29 mouse cellular contexts compared by ENCODE assay signal in the genomic region with DNA sequence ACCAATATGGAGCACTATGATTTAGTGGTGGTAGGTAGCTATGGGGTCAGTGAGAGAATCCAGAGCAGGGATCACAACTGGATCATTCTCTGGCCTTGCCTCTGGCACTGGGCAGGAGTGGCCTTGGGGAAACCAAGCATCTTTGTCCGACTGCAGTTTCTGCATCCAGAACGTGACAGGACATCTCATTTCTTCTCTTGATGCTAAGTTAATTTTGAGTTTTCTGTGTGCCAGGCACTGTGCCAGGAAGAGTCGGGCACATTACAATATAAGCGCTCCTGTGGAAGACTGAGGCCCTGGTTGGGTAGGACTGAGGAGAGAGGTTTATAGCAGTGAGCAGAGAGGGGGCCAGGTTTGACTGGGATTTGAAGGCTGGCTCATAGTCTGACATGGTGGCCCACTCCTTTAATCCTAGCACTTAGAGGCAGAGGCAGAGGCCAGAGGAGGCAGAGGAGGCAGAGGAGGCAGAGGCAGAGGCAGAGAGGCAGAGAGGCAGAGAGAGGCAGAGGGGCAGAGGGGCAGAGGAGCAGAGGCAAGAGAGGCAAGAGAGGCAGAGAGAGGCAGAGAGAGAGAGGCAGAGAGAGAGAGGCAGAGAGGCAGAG. TPM values are rescaled to one million over a fixed set of nuclear protein-coding genes. Genes with fewer than 3 reads are reported as not detected.
DNase-seq lines count a peak whose midpoint lies in the region; ATAC-seq and TF ChIP-seq lines count a peak whose summit lies in the region.
"Had no signal": no experiment of that assay in that cellular context is flagged by ENCODE, and none has a peak within 500 bp of the region (broad histone marks: within the 10 kb centered on the region; RNA-seq: fewer than 3 reads in every experiment).

No protein-coding gene starts in this region.

- H3K27ac ChIP-seq in forebrain, embryonic 10.5 days = peak overlapping the region; percentile 75
- H3K27ac ChIP-seq in forebrain, postnatal 0 days (ENCODE audit: low read depth, low read length) = no peak overlapping the region
- H3K27ac ChIP-seq in hindbrain, embryonic 14.5 days = peak overlapping the region; percentile 33; the same call in 1 of the 2 replicates
- no peak overlapping the region for H3K27ac ChIP-seq in hindbrain, embryonic 11.5 days (ENCODE audit: low read depth, low read length)
- H3K27ac ChIP-seq in cerebellum, adult 2 months (ENCODE audit: insufficient read depth, low read length) = no peak overlapping the region
- H3K27ac ChIP-seq: heart, embryonic 15.5 days; kidney, embryonic 15.5 days; limb, embryonic 15.5 days had no signal

- no peak for TF ChIP-seq CTCF in forebrain, postnatal 0 days (IDR thresholded peaks at IDR 0.05; ENCODE audit: low read depth)
- TF ChIP-seq CTCF in cerebellum, adult 2 months (IDR thresholded peaks at IDR 0.05; ENCODE audit: borderline replicate concordance, insufficient read depth, low read depth, low read length) = no peak

- intact Hi-C loops in gastrocnemius, postnatal 14 days (cut with DNase I; ENCODE audit: low total_unique reads) = no loop called here

- H3K4me3 ChIP-seq in forebrain, embryonic 10.5 days = no peak overlapping the region
- no peak overlapping the region for H3K4me3 ChIP-seq in forebrain, postnatal 0 days (ENCODE audit: low read depth, low read length)
- no peak overlapping the region for H3K4me3 ChIP-seq in hindbrain, embryonic 14.5 days (replicated peaks; ENCODE audit: low read length)
- H3K4me3 ChIP-seq in hindbrain, embryonic 11.5 days (ENCODE audit: low read depth, low read length) = no peak overlapping the region
- H3K4me3 ChIP-seq in cerebellum, adult 2 months (replicated peaks; ENCODE audit: insufficient read depth, low read depth, low read length) = no peak overlapping the region
- H3K4me3 ChIP-seq: heart, embryonic 15.5 days; kidney, embryonic 15.5 days; limb, embryonic 15.5 days; neural tube, embryonic 13.5 days had no signal

- 88% methylated on average over 4 of the region's 4 CpGs for WGBS in forebrain, embryonic 10.5 days
- 67% methylated on average over 4 of the region's 4 CpGs for WGBS in forebrain, postnatal 0 days
- WGBS in hindbrain, embryonic 14.5 days = 86% methylated on average over 4 of the region's 4 CpGs
- WGBS in hindbrain, embryonic 11.5 days = 82% methylated on average over 4 of the region's 4 CpGs
- 82% methylated on average over 4 of the region's 4 CpGs for WGBS in cerebellum, adult 2 months

- H3K27me3 ChIP-seq in forebrain, embryonic 10.5 days (ENCODE audit: poor library complexity, severe bottlenecking) = peaks cover 45% of the 10 kb centered on the region
- H3K27me3 ChIP-seq in forebrain, postnatal 0 days (ENCODE audit: insufficient read depth, low read length) = no peaks in the 10 kb centered on the region
- H3K27me3 ChIP-seq in hindbrain, embryonic 14.5 days (ENCODE audit: control insufficient read depth, insufficient read depth, low read length) = no peaks in the 10 kb centered on the region
- H3K27me3 ChIP-seq in hindbrain, embryonic 11.5 days (ENCODE audit: control insufficient read depth, insufficient read depth, low read length) = 0 out of 2 replicates have a peak, but pooled peaks cover 3% of the 10 kb centered on the region
- H3K27me3 ChIP-seq in cerebellum, adult 2 months (ENCODE audit: control insufficient read depth, insufficient read depth, low read length) = no peaks in the 10 kb centered on the region
- H3K27me3 ChIP-seq: neural tube, embryonic 13.5 days had no signal

- no peak for TF ChIP-seq POLR2A in cerebellum, adult 2 months (IDR thresholded peaks at IDR 0.05; ENCODE audit: borderline replicate concordance, insufficient read depth, low read length)

- no peaks in the 10 kb centered on the region for H3K36me3 ChIP-seq in forebrain, embryonic 10.5 days (replicated peaks)
- H3K36me3 ChIP-seq in forebrain, postnatal 0 days (ENCODE audit: insufficient read depth) = no peaks in the 10 kb centered on the region
- H3K36me3 ChIP-seq in hindbrain, embryonic 14.5 days (replicated peaks; ENCODE audit: control insufficient read depth, insufficient read depth) = no peaks in the 10 kb centered on the region
- H3K36me3 ChIP-seq in hindbrain, embryonic 11.5 days (ENCODE audit: control insufficient read depth, insufficient read depth, low read length) = no peaks in the 10 kb centered on the region
- H3K36me3 ChIP-seq: heart, embryonic 15.5 days; kidney, embryonic 15.5 days; limb, embryonic 15.5 days; neural tube, embryonic 13.5 days had no signal

- peaks cover 37% of the 10 kb centered on the region for H3K4me1 ChIP-seq in forebrain, embryonic 10.5 days
- H3K4me1 ChIP-seq in forebrain, postnatal 0 days (ENCODE audit: insufficient read depth) = peaks cover 9% of the 10 kb centered on the region
- H3K4me1 ChIP-seq in hindbrain, embryonic 14.5 days (replicated peaks; ENCODE audit: control insufficient read depth, insufficient read depth, low read length) = peaks cover 18% of the 10 kb centered on the region
- peaks cover 9% of the 10 kb centered on the region; the same call in 1 of the 2 replicates for H3K4me1 ChIP-seq in hindbrain, embryonic 11.5 days (replicated peaks; ENCODE audit: control insufficient read depth, insufficient read depth, low read length)
- peaks cover 13% of the 10 kb centered on the region for H3K4me1 ChIP-seq in cerebellum, adult 2 months (ENCODE audit: control insufficient read depth, insufficient read depth, low read length)
- H3K4me1 ChIP-seq: heart, embryonic 15.5 days had no signal

- DNase-seq in forebrain, embryonic 10.5 days (ENCODE audit: extremely low spot score, low spot score) = no peak
- DNase-seq in forebrain, postnatal 0 days = no peak
- DNase-seq in hindbrain, embryonic 14.5 days (ENCODE audit: low spot score) = no peak
- DNase-seq in hindbrain, embryonic 11.5 days (ENCODE audit: low spot score) = no peak
- peak; percentile 4 for DNase-seq in urinary bladder, adult 2 months (ENCODE audit: low spot score)
- no peak for DNase-seq in urinary bladder, postnatal 10 days (ENCODE audit: low spot score)
- DNase-seq in cerebellum, adult 2 months = no peak
- no peak for DNase-seq in gastrocnemius, postnatal 14 days
- DNase-seq: adrenal gland, postnatal 14 days; cerebellum, adult 11-12 months; cerebellum, postnatal 25 days; heart, adult 18-20 months; liver, postnatal 0 days; lung, postnatal 10 days; thymus, postnatal 25 days had no signal

- ATAC-seq in forebrain, postnatal 0 days = no peak
- ATAC-seq in hindbrain, embryonic 14.5 days (ENCODE audit: low FRiP score) = no peak
- no peak for ATAC-seq in hindbrain, embryonic 11.5 days (ENCODE audit: low FRiP score)
- ATAC-seq: activated CD4-positive, CD25-positive, alpha-beta regulatory T cell, adult 4 months; intestine, embryonic 16.5 days; liver, postnatal 0 days; Patski had no signal

- no peaks in the 10 kb centered on the region for H3K9me3 ChIP-seq in forebrain, embryonic 10.5 days
- no peaks in the 10 kb centered on the region for H3K9me3 ChIP-seq in forebrain, postnatal 0 days (ENCODE audit: low read length)
- H3K9me3 ChIP-seq in hindbrain, embryonic 14.5 days (ENCODE audit: control insufficient read depth, low read length) = no peaks in the 10 kb centered on the region
- no peaks in the 10 kb centered on the region for H3K9me3 ChIP-seq in hindbrain, embryonic 11.5 days (ENCODE audit: control insufficient read depth, low read length)
- H3K9me3 ChIP-seq: heart, embryonic 15.5 days; kidney, embryonic 15.5 days; limb, embryonic 15.5 days; neural tube, embryonic 13.5 days had no signal

- H3K9ac ChIP-seq in forebrain, postnatal 0 days = no peak overlapping the region
- no peak overlapping the region for H3K9ac ChIP-seq in hindbrain, embryonic 14.5 days
- H3K9ac ChIP-seq in hindbrain, embryonic 11.5 days (ENCODE audit: low read depth, low read length) = no peak overlapping the region
- H3K9ac ChIP-seq: heart, embryonic 15.5 days; kidney, embryonic 15.5 days; limb, embryonic 15.5 days; liver, postnatal 0 days; neural tube, embryonic 13.5 days had no signal

- H3K4me2 ChIP-seq in forebrain, postnatal 0 days (ENCODE audit: low read depth) = no peak overlapping the region
- H3K4me2 ChIP-seq in hindbrain, embryonic 14.5 days (replicated peaks) = no peak overlapping the region
- no peak overlapping the region for H3K4me2 ChIP-seq in hindbrain, embryonic 11.5 days (replicated peaks; ENCODE audit: low read depth, low read length)
- H3K4me2 ChIP-seq: heart, embryonic 15.5 days; kidney, embryonic 15.5 days; limb, embryonic 15.5 days; neural tube, embryonic 13.5 days had no signal

RNA-seq across cellular contexts. Expression of a gene that starts 19.4 kb away (rescaled TPM):
- polyA plus RNA-seq in forebrain, embryonic 10.5 days (2016; fragmentation: Nextera tagmentation; extraction: Ambion mirVana) = 0.22 TPM in 1 of 2 replicates, not detected in the other
- not detected in 2 replicates for total RNA-seq in forebrain, postnatal 0 days (2014; rRNA removed)
- polyA plus RNA-seq in forebrain, postnatal 0 days (2015; fragmentation: Nextera tagmentation; extraction: Ambion mirVana) = not detected in 2 replicates
- not detected in 2 replicates for polyA plus RNA-seq in hindbrain, embryonic 14.5 days (2014; fragmentation: Nextera tagmentation; extraction: Ambion mirVana)
- 0.15 TPM in 1 of 2 replicates, not detected in the other for polyA plus RNA-seq in hindbrain, embryonic 11.5 days (2014; fragmentation: Nextera tagmentation; extraction: Ambion mirVana)
- polyA plus RNA-seq in urinary bladder, adult 2 months (2012; rRNA removed) = not detected in 2 replicates
- not detected in 2 replicates for polyA plus RNA-seq in cerebellum, adult 2 months (2012; rRNA removed)
- not detected for total RNA-seq in gastrocnemius, postnatal 14 days (2021)
- total RNA-seq: adrenal gland, postnatal 14 days; gastrocnemius, adult 8-10 months; heart, adult 18-20 months; hematopoietic stem cell, adult 5-6 weeks; layer of hippocampus, postnatal 14 days; left cerebral cortex, postnatal 14 days; megakaryocyte progenitor cell, adult 5-6 weeks had no signal
- polyA plus RNA-seq: activated CD4-positive, CD25-positive, alpha-beta regulatory T cell, adult 4 months; heart, embryonic 15.5 days; kidney, embryonic 15.5 days; large intestine, adult 2 months; limb, embryonic 15.5 days; liver, postnatal 0 days; neural tube, embryonic 13.5 days; Patski; small intestine, adult 2 months had no signal

RNA-seq across cellular contexts. Expression of a gene that starts 56.3 kb away (rescaled TPM):
- 32.3 and 33.0 TPM in 2 replicates for polyA plus RNA-seq in forebrain, embryonic 10.5 days (2016; fragmentation: Nextera tagmentation; extraction: Ambion mirVana)
- total RNA-seq in forebrain, postnatal 0 days (2014; rRNA removed) = 13.5 and 14.7 TPM in 2 replicates
- polyA plus RNA-seq in forebrain, postnatal 0 days (2015; fragmentation: Nextera tagmentation; extraction: Ambion mirVana) = 11.5 and 12.8 TPM in 2 replicates
- polyA plus RNA-seq in hindbrain, embryonic 14.5 days (2014; fragmentation: Nextera tagmentation; extraction: Ambion mirVana) = 15.1 and 16.0 TPM in 2 replicates
- 22.4 and 25.0 TPM in 2 replicates for polyA plus RNA-seq in hindbrain, embryonic 11.5 days (2014; fragmentation: Nextera tagmentation; extraction: Ambion mirVana)
- polyA plus RNA-seq in urinary bladder, adult 2 months (2012; rRNA removed) = 9.8 and 9.9 TPM in 2 replicates
- polyA plus RNA-seq in cerebellum, adult 2 months (2012; rRNA removed) = 11.9 and 12.8 TPM in 2 replicates
- total RNA-seq in gastrocnemius, postnatal 14 days (2021) = 1 to 10 TPM; 6.4 to 6.7 TPM

Comparison
In these comparisons a context has a peak if more than half of its experiments do, and no peak if none do; other contexts are left out.
1. H3K27ac ChIP-seq: peak in forebrain, embryonic 10.5 days (single experiment) and hindbrain, embryonic 14.5 days (single experiment); none in forebrain, postnatal 0 days (single experiment), hindbrain, embryonic 11.5 days (single experiment) and cerebellum, adult 2 months (single experiment).